Mouse (Mus musculus): Measurements from ENCODE around the gene Pcyox1.
A peak's percentile ranks its signal among the peaks of the same experiment; 100 is the strongest.
"Not testable (repeated sequence)": the region's sequence is repeated elsewhere in the genome, so short reads cannot be mapped to it uniquely, and the experiment has no call there.

Pcyox1 gene

DNA sequence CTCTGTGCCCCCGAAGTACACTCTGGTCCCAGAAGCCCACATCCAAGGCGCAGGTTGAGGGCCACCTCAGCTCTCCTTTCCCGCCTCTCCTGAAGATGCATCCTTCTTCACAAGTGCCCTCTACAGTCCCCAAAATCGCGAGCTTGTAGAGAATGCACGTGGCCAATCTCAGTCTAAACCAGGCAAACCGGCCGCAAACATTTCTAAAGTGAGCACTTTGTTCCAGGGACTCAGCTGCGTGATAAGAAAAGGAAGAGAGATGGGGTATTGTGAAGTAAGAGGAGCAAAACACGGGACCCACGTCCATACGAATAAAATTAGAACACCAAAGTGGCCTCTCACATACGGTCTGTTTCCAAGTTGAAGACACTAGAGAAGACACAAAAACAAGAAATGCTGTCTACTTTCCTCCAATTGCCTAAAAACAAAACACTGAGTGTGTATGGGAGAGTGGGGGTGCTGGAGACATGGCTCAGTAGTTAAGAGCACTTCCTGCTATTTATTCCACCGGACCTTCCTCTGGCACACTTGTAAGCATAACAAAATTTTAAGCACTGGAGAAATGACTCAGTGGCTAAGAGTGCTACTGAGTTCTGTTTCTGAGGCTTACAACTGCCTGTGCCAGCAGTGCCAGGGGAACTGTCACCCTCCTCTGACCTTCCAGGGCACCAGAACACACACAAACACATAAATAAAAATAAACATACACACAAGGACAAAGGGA lies 465 bp upstream of the Pcyox1 start:
- no peak for DNase-seq (ENCODE audit: low read depth, low spot score)

DNA sequence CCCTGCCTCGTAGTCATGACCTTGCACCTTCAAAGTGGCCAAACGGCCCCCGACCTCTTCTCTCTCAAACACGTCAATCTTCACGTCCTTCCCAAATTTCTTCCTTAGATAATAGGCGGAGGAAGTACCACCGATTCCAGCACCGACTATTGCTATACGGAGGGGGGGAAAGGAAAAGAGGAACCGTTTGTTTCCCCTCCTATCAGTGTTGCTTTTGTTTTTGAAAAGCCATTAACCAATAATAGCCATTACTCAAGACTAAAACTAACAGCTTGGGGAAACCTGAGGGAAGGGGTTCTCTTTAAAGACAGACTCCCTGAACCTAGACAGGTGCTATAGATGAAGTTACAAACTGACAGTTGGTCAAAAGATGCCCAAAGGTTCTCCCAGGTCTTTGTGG lies 985 bp downstream of the Pcyox1 start:
- no peak for DNase-seq (ENCODE audit: low read depth, low spot score)

DNA sequence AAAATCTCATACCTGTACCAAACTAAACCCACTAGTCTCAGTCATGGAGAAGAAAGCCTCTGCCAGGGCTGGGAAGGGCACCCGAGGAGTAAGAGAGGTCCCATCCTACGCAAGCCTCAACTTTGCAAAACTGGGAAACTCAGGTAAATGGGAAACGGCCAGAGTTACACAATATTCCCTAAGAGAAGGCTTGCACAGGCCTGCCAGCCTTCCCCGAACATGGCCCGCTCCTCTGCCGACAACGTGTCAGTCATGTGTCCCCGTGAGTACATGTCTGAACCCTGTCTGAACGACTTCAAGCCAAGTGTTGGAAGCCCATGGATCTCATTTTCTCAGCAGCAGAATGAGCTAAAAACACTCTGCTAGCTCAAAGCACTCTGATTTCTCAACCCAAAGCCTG lies 1.9 kb downstream of the Pcyox1 start:
- DNase-seq (ENCODE audit: low read depth, low spot score) = no peak

DNA sequence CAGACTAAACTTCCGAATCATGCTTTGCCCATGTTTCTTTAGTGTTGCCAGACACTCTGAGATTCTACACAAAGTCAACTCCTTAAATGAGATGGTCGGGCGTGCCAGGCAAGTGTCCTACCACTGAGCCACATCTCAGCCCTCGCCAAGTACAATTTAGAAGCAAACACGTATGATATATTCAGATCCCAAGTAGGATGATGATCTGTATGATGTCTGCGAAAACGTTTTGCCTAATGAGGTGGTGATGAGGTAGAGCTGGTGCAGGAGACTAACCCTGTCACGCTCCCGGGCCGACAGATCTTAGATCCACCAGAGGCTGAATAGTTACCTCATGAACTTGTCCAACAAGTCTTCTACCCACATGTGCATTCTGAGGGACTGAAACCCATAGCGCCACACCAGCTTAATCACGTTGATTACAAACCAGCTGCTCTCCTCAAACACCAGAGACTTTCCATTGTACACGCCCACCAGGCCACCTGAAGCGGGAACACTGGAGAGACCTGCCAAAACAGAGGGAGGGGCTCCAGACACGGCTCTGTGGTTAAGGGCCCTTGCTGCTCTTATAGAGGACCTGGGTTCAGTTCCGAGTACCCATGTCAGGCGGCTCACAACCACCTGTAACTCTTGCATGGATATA lies 2.8 kb downstream of the Pcyox1 start:
- DNase-seq (ENCODE audit: low read depth, low spot score) = no peak

DNA sequence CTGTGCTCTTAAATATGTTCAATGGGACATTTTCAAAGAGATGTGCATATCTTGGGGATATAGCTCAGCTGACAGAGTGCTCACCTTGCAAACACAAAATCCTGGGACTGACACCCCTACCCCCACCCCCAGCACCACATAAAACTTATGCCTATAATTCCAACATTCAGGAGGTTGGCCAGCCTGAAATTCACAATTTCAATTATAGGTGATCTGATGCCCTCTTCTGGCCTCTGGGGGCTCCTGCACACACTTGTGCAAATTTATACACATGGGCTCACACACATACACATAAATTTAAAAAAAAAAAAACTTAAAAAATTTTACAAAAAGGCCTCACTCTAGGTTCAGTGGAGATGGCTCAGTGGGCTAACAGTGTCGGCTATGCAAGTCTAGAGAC lies 3.8 kb downstream of the Pcyox1 start:
- no peak for DNase-seq (ENCODE audit: low read depth, low spot score)

DNA sequence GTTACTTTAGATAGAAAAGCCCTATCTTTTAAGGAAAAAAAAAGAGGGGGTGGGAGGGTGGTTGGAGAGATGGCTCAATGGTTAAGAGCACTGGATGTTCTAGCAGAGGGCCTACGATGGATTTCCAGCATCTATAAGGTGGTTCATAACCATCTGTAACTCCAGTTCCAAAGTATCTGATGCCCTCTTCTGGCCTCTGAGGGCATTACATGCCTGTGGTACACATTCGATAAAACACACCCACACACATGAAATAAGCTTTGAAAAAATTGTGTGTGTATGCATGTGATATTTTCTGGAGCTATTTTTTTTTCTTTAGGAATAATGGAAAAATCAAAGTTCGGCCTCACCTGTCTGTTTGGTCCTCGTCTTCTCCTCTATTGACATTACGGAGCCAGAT lies 5.6 kb downstream of the Pcyox1 start:
- DNase-seq (ENCODE audit: low read depth, low spot score) = no peak

DNA sequence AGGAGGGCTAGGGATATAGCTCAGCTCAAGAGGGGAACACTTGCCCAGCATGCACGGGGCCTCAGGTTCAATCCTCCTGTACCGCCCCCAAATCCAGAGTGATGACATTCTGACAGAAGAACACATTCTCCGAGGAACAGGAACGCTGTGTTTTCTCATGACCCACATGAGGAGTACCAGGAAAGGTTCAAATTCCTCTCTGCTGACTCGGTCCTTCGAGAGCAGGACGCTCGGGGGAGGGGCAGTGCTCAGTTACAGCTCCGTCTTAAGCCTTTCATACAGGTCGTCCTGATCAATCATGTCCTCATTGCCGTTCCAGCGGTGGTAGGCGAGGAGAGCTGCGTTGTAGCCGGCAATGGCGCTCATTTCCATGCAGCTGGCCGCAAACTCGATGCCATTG lies 8.5 kb downstream of the Pcyox1 start:
- DNase-seq (ENCODE audit: low read depth, low spot score) = no peak

DNA sequence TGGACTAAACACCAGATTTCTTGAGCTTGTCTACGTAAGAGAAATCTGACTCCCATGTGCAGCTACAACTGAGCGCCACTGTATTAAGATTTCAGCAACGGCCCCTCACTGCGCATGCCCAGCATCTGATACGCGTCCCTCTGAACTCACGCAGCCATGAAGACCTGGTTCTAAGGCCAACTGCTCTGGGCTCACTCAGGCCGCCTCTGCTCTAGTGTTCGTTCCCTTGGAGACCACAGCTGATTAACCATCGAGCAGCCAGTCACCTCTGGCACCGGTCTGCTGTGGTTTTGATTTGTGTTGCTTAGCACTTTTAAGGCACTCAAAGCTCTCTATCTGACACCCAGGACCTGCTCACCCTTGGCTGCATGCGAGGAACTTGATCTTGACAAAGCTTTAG lies 9.6 kb downstream of the Pcyox1 start:
- no peak for DNase-seq (ENCODE audit: low read depth, low spot score)

DNA sequence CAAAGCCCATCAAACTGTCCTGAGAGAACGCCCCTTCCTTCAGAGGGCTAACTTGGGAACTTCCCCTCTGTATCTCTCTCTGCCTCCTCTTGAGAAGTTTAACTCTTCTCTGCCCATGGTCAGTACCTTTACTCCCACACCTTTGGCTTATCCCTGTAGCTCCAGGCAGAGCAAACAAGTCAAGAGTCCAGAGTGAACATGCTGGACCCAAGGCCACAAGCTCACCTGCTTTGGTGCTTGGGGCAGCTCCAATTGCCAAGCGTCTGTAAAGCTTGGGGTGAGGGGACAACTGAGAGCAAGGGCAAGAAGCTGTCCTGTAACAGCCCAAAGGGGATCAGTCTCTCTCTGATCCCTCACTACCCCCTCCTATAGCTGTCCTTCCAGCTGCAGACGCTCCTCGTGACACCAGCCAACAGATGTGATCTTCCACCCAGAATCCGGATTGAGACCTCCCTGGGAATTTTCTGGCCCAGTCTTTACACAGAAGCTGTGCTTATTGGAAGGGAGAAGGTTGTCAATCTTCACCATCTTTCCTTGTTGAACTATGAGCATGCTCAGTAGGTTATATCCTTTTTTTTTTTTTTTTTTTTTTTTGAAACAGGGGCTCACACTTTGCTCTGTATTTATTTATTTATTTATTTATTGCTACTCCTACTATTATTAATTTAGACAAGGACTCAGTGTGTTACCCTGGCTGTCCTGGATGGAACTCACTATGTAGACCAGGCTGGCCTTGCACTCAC lies 11.4 kb downstream of the Pcyox1 start:
- no peak for DNase-seq (ENCODE audit: low read depth, low spot score)

DNA sequence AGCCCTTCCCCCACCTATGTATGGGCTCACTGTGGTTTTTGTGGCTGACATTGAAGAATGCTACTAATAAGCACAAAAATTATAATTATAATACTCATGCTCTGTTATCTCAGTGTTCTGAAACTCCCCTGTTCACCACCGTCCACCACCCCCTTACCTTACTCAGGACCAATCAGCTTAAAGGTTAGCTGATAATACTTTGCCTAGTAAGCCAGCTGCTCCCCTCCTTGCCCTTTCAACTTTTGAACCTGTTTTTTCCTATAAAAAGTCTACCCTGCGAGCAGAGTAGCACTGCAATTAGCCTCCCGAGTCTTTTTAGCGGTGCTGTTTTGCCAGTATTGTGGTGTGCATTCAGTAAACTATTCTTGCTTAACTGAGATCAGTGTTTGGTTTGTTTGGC lies 12.3 kb downstream of the Pcyox1 start:
- no peak for DNase-seq (ENCODE audit: low read depth, low spot score)

DNA sequence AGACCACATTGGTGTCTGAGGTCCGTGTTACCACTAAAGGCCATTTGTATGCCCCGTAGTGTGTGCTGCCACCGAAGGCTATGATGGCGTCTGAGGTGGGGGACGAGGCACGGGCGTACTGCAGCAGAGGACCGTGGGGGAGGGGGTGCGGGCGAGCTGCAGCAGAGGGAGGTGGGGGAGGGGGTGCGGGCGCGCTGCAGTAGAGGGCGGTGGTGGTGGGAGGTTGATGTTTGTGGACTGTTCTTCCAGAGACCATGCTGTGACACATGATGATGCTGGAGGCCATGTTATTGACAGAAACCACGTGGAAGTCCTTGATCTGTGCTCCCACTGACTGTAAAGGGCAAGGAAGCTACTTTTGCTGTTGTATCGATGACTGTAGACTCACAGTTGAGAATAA lies 13.6 kb downstream of the Pcyox1 start:
- peak; percentile 33 for DNase-seq (ENCODE audit: low read depth, low spot score)

DNA sequence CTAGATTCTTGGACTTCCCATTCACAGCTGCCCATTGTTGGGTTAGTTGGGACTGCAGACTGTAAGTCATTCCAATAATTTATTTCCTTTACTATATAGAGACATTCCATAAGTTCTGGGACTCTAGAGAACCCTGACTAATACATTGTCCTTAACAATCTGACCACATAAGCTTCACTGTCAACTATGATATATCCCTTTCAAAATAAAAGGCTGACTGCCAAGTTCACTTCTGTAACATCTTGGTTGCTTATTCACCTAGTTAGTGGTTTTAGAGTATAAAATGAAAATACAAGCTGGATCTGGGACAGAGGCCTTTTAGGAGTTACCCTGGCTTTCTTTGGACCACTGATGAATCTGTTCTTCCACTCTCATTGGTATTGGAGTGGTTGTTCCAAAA lies 14.4 kb downstream of the Pcyox1 start:
- DNase-seq (ENCODE audit: low read depth, low spot score) = no peak

DNA sequence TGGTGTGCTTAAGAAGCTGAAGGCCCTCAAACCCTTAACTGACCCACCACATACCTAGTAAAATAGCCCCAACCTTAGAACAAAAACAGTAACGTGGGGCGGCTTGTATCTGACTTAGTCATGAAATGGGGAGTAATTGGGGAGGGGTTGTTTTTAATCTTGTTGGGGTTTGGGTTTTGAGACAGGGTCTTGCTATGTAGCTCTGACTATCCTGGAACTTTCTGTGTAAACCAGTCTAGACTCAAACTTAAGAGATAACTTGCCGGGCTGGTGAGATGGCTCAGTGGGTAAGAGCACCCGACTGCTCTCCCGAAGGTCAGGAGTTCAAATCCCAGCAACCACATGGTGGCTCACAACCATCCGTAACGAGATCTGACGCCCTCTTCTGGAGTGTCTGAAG lies 16.8 kb downstream of the Pcyox1 start:
- not testable (repeated sequence) for DNase-seq (ENCODE audit: low read depth, low spot score)

DNA sequence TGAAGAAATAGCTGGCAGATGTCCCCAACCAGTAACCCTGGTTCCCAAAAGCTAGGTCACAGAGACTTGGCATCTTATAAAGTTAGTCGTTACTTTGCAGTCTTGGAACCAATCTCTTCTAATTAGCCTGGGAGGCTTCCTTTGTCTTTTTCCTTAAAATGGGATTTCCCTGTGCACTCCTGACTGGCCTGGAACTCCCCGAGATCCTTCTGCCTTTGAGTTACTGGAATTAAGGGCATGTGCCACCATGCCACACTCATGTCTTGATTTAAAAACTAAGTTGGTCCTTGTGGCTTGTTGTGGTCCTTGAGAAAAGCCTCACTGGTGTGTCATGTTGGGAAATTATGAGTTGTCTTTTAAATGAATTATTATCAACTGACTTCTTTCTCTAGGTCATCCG lies 18.6 kb downstream of the Pcyox1 start:
- no peak for DNase-seq (ENCODE audit: low read depth, low spot score)

DNA sequence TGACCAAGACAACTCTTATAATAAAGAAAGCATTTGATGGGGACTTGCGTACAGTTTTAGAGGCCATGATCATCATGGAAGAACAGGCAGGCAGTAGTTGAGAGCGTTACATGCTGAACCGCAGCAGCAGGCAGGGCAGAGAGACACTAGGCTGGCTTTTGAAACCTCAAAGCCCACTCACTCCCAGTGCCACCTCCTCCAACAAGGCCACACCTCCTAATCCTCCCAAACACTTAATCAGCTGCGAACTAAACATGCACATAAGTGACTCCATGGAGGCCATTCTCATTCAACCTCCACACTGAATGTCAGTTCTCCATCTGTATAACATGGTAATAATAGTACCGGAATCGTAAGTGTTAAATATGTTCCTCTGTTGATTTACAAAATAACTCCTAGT lies 23.4 kb downstream of the Pcyox1 start:
- DNase-seq (ENCODE audit: low read depth, low spot score) = peak; percentile 41

DNA sequence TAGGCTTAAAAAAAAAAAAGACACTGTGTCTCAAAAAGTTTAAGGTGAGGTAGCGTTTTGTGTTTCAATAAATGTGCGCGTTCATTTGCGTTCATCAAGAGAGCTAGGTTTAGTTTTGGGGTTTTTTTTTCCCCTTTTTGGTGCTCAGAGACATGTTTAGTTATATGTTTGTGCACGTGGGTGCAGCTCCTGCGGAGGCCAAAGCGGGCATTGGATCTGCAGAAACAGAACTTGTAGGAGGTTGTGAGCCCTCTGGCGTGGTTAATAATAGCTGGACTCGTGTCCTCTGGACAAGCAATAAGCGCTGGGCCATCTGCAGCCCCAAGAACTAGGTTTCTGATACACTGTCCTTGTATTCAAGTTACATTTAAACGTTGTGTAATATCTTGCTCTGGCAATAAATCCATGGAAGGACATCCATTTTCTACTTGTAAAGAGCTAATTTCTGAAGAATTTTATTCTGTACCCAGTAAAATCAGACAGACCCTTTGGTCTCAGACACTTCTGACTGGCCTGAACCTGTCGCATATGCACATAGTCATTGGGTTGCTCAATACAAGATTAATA lies 24.9 kb downstream of the Pcyox1 start:
- DNase-seq (ENCODE audit: low read depth, low spot score) = no peak

DNA sequence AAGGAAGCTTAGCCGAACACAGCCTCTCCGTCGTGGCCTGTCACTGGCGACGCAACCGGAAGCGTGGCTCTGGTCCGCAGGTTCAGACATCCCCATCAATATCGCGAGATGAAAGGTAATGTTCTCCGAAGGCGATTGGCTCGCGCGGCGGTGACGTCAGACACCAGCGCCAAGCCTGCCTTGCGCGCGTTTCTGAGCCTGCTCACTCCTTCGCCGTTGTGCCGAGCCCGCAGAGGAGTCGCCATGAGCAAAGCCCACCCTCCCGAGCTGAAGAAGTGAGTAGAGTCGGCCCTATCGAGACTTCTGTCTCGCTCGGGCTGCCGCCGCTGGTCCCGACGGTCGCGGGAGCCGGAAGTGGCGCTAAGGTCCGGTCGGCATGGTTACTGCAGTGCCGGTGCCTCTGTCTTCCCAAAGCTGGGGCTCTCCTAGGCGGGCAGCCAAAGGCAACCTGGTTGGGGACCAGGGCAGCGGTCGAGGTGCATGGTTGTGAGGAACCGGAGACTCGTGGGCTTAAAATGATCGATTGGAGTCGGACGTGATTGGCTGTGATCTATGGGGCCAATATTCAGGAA lies 25.5 kb downstream of the Pcyox1 start:
- peak; percentile 98 for DNase-seq (ENCODE audit: low read depth, low spot score)

DNA sequence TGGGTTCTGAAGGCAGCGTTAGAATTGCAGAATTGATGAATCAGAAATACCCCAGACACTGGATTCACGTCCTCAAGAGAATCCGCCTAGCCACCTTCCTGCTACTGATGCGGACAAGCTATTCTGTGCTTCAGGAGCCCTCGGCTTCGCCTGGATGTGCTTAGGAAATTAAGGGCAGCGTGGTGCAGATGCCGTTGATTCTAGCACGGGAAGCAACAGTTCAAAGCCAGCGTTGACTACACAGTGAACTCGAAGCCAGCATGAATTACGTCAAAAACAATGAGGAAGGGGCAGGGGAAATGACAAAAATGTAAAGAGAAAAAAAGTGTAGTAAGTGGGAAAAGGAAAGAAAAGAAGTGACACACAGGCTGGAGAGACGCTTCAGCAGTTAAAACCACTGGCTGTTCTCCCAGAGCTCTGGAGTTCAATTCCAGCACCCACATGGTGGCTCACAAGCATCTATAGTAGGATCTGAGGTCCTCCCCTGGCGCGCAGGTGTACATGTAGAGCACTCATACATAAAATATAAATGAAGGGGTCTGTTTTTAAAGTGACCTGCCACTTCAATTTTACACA lies 26.1 kb downstream of the Pcyox1 start, which contains the start of gene Snrpg:
Gene Snrpg, plus strand, starts transcription at position 541 of the 576 bp plus-strand sequence.
- peak; percentile 21 for DNase-seq (ENCODE audit: low read depth, low spot score)

DNA sequence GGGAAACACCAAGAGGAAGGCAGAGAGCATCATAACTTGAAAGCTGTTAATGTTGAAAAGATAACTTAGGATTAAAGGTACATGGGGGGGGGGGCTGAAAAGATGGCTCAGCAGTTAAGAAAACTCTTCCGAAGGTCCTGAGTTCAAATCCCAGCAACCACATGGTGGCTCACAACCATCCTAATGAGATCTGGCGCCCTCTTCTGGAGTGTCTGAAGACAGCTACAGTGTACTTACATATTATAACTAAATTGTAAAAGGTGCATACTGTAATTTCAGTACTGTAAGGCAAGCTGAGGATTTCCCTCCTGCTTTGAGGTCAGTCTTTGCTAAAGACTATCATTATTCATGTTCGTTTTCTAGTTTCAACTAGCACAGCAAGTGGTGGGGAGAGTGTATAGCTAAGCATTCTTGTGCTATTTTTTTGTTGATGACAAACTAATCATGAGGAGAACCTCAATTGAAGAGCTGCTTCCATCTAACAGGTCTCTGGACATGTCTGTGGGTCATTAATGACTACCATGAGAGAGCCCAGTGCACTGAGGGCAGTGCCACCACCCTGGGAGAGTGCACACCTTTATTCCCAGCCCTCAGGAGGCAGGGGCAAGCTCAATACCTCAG lies 26.8 kb downstream of the Pcyox1 start:
- peak; percentile 51 for DNase-seq (ENCODE audit: low read depth, low spot score)

DNA sequence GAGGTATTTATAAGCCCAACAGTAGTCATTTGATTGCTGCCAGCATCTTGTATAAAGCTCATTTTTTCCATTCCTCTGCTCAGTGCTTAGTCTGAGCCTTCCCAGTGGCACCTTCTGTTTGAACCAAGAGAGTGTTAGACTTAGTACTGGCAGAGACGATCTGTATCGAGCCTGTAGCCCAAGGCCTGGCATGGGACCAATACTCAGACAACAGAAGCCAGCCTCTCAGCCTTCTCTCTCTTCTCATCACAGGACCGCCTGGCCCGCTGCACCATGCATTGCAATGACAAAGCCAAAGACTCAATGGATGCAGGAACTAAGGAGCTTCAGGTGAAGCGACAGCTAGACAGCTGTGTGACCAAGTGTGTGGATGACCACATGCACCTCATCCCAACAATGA lies 28.5 kb downstream of the Pcyox1 start:
- DNase-seq (ENCODE audit: low read depth, low spot score) = no peak

DNA sequence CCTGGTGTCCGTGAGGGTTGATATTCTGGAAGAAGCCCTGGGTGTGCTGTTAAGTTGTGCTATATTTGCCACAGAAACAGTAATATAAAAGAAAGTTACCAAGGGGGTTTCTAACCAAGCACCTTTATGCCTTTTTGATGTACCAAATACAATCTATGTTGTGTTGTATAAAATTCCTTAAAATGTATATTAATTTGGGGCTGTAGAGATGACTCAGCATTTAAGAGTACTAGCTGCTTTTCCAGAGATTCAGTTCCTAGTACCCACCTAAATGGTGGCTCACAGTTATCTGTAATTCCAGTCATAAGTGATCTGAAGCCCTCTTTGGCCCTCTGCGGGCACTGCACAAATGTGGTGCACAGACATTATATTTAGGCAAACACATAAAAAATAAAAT lies 30.1 kb downstream of the Pcyox1 start:
- DNase-seq (ENCODE audit: low read depth, low spot score) = no peak

All from ES-CJ7 (cell line).